In genomic region chr11:101468263-101468688, GRCm38 (mm10) we compare ENCODE assay signal across 8 mouse cellular contexts. TPM values are rescaled to one million over a fixed set of nuclear protein-coding genes. Genes with fewer than 3 reads are reported as not detected.
A peak's percentile ranks its signal among the peaks of the same experiment; 100 is the strongest.
DNase-seq lines count a peak whose midpoint lies in the region; ATAC-seq and TF ChIP-seq lines count a peak whose summit lies in the region.

No protein-coding gene starts in this region.

- no peak for TF ChIP-seq CTCF in hindbrain, postnatal 0 days (IDR thresholded peaks at IDR 0.05; ENCODE audit: low read depth)

- WGBS in hindbrain, postnatal 0 days, result under 1% methylated on average over 27 of the region's 31 CpGs

- peaks cover 58% of the 10 kb centered on the region for H3K27me3 ChIP-seq in megakaryocyte, embryonic 14.5 days (replicated peaks)
- no peaks in the 10 kb centered on the region for H3K27me3 ChIP-seq in hindbrain, postnatal 0 days (ENCODE audit: insufficient read depth, low read length)
- no peaks in the 10 kb centered on the region for H3K27me3 ChIP-seq in myocyte (ENCODE audit: control insufficient read depth, insufficient read depth, insufficient read length)

- peaks cover 56% of the 10 kb centered on the region for H3K4me1 ChIP-seq in megakaryocyte, embryonic 14.5 days
- peaks cover 17% of the 10 kb centered on the region for H3K4me1 ChIP-seq in hindbrain, postnatal 0 days (ENCODE audit: insufficient read depth, low read length)

- TF ChIP-seq POLR2A in myocyte (IDR thresholded peaks at IDR 0.05; ENCODE audit: insufficient read length, low read depth), result no peak

- no peak for ATAC-seq in megakaryocyte, adult 5-6 weeks (ENCODE audit: poor library complexity, severe bottlenecking)
- ATAC-seq in hindbrain, postnatal 0 days, result peak; percentile 21

- H3ac ChIP-seq in myocyte (ENCODE audit: control insufficient read depth, insufficient read length), result peak overlapping the region; percentile 40

- H3K36me3 ChIP-seq in megakaryocyte, embryonic 14.5 days (replicated peaks; ENCODE audit: low read length), result no peaks in the 10 kb centered on the region
- H3K36me3 ChIP-seq in hindbrain, postnatal 0 days (ENCODE audit: insufficient read depth, low read length), result no peaks in the 10 kb centered on the region
- no peaks in the 10 kb centered on the region for H3K36me3 ChIP-seq in myocyte (ENCODE audit: control insufficient read depth, insufficient read depth)

- peak; percentile 29 for DNase-seq in cerebellum, adult 11 months
- no peak for DNase-seq in cerebellum, postnatal 14 days
- DNase-seq in hindbrain, postnatal 0 days (ENCODE audit: low spot score), result peak; percentile 53
- no peak for DNase-seq in frontal cortex, postnatal 10 days (ENCODE audit: low spot score in 2 of 2)
- DNase-seq in thymus, postnatal 4 days, result no peak

- peak overlapping the region; percentile 73 for H3K4me2 ChIP-seq in hindbrain, postnatal 0 days (ENCODE audit: low read depth, low read length)
- peak overlapping the region; percentile 95 for H3K4me2 ChIP-seq in myocyte (ENCODE audit: low read depth)

- H3K27ac ChIP-seq in hindbrain, postnatal 0 days, result peak overlapping the region; percentile 89

- peaks cover 16% of the 10 kb centered on the region for H3K79me2 ChIP-seq in myocyte (ENCODE audit: control insufficient read depth, insufficient read depth)

- H3K9ac ChIP-seq in hindbrain, postnatal 0 days (replicated peaks; ENCODE audit: low read length), result peak overlapping the region; percentile 83

- H3K4me3 ChIP-seq in megakaryocyte, embryonic 14.5 days (replicated peaks), result peak overlapping the region; percentile 96
- peak overlapping the region; percentile 78 for H3K4me3 ChIP-seq in hindbrain, postnatal 0 days (ENCODE audit: low read length)
- peak overlapping the region; percentile 97 for H3K4me3 ChIP-seq in myocyte

- no peaks in the 10 kb centered on the region for H3K9me3 ChIP-seq in megakaryocyte, embryonic 14.5 days
- H3K9me3 ChIP-seq in hindbrain, postnatal 0 days (ENCODE audit: low read length), result no peaks in the 10 kb centered on the region

TF ChIP-seq in myocyte, 11 proteins besides CTCF, POLR2A, EP300 and RAD21:
- TF ChIP-seq TCF3 (IDR thresholded peaks at IDR 0.05; ENCODE audit: insufficient read length, low read depth), result no peak
- no peak for TF ChIP-seq MYOD1 (IDR thresholded peaks at IDR 0.05; ENCODE audit: control insufficient read depth in 1 of 3, insufficient read length in 2 of 3, low read depth in 2 of 3)
- no peak for TF ChIP-seq POLR2AphosphoS2 (IDR thresholded peaks at IDR 0.05; ENCODE audit: insufficient read length, low read depth)

RNA-seq across cellular contexts. Expression of gene Vat1, which starts 2.2 kb away (rescaled TPM):
- 47.7 and 94.2 TPM in 2 replicates for polyA plus RNA-seq in megakaryocyte, embryonic 14.5 days (2012; ENCODE audit: insufficient read depth, low replicate concordance)
- total RNA-seq in megakaryocyte, adult 5-6 weeks (2015), result 7.3 and 10.8 TPM in 2 replicates
- 3.4 and 5.2 TPM in 2 replicates for total RNA-seq in megakaryocyte, adult 5-6 weeks (2017)
- 290 and 295 TPM in 2 replicates for total RNA-seq in hindbrain, postnatal 0 days (2014; rRNA removed)
- 106 and 114 TPM in 2 replicates for polyA plus RNA-seq in hindbrain, postnatal 0 days (2015; fragmentation: Nextera tagmentation; extraction: Ambion mirVana)
- polyA plus RNA-seq in myocyte (2012; fragmentation: generic; extraction: Trizol), result 283 TPM

RNA-seq across cellular contexts. Expression of gene Rnd2, which starts 3.5 kb away (rescaled TPM):
- 2.6 and 2.9 TPM in 2 replicates for polyA plus RNA-seq in megakaryocyte, embryonic 14.5 days (2012; ENCODE audit: insufficient read depth, low replicate concordance)
- total RNA-seq in megakaryocyte, adult 5-6 weeks (2015), result 0.13 and 0.16 TPM in 2 replicates
- 0.20 TPM in 1 of 2 replicates, not detected in the other for total RNA-seq in megakaryocyte, adult 5-6 weeks (2017)
- total RNA-seq in hindbrain, postnatal 0 days (2014; rRNA removed), result 103 and 140 TPM in 2 replicates
- polyA plus RNA-seq in hindbrain, postnatal 0 days (2015; fragmentation: Nextera tagmentation; extraction: Ambion mirVana), result 143 and 154 TPM in 2 replicates
- 20.9 TPM for polyA plus RNA-seq in myocyte (2012; fragmentation: generic; extraction: Trizol)

RNA-seq across cellular contexts. Expression of gene Ifi35, which starts 20.1 kb away (rescaled TPM):
- polyA plus RNA-seq in megakaryocyte, embryonic 14.5 days (2012; ENCODE audit: insufficient read depth, low replicate concordance), result 5.7 and 15.6 TPM in 2 replicates
- total RNA-seq in megakaryocyte, adult 5-6 weeks (2015), result 60.6 and 62.4 TPM in 2 replicates
- total RNA-seq in megakaryocyte, adult 5-6 weeks (2017), result 47.3 and 56.5 TPM in 2 replicates
- total RNA-seq in hindbrain, postnatal 0 days (2014; rRNA removed), result 3.9 and 4.2 TPM in 2 replicates
- 5.3 and 5.8 TPM in 2 replicates for polyA plus RNA-seq in hindbrain, postnatal 0 days (2015; fragmentation: Nextera tagmentation; extraction: Ambion mirVana)
- 24.8 TPM for polyA plus RNA-seq in myocyte (2012; fragmentation: generic; extraction: Trizol)

RNA-seq across cellular contexts. Expression of gene Rpl27, which starts 26.2 kb away (rescaled TPM):
- 250 and 697 TPM in 2 replicates for polyA plus RNA-seq in megakaryocyte, embryonic 14.5 days (2012; ENCODE audit: insufficient read depth, low replicate concordance)
- 334 and 336 TPM in 2 replicates for total RNA-seq in megakaryocyte, adult 5-6 weeks (2015)
- 2,102 and 2,594 TPM in 2 replicates for total RNA-seq in megakaryocyte, adult 5-6 weeks (2017)
- total RNA-seq in hindbrain, postnatal 0 days (2014; rRNA removed), result 535 and 538 TPM in 2 replicates
- 276 and 282 TPM in 2 replicates for polyA plus RNA-seq in hindbrain, postnatal 0 days (2015; fragmentation: Nextera tagmentation; extraction: Ambion mirVana)
- 2,022 TPM for polyA plus RNA-seq in myocyte (2012; fragmentation: generic; extraction: Trizol)

RNA-seq across cellular contexts. Expression of gene Ptges3l, which starts 43.1 kb away (rescaled TPM):
- 2.8 TPM in 1 of 2 replicates, not detected in the other for polyA plus RNA-seq in megakaryocyte, embryonic 14.5 days (2012; ENCODE audit: insufficient read depth, low replicate concordance)
- 0.43 and 2.5 TPM in 2 replicates for total RNA-seq in megakaryocyte, adult 5-6 weeks (2015)
- 0.66 TPM in 1 of 2 replicates, not detected in the other for total RNA-seq in megakaryocyte, adult 5-6 weeks (2017)
- 0.31 and 0.58 TPM in 2 replicates for total RNA-seq in hindbrain, postnatal 0 days (2014; rRNA removed)
- polyA plus RNA-seq in hindbrain, postnatal 0 days (2015; fragmentation: Nextera tagmentation; extraction: Ambion mirVana), result 3.8 and 4.6 TPM in 2 replicates
- 58.8 TPM for polyA plus RNA-seq in myocyte (2012; fragmentation: generic; extraction: Trizol)

Comparison
In these comparisons a context has a peak if more than half of its experiments do, and no peak if none do; other contexts are left out.
1. DNase-seq: peak in cerebellum, adult 11 months (single experiment) and hindbrain, postnatal 0 days (single experiment); none in cerebellum, postnatal 14 days (0 of 2), frontal cortex, postnatal 10 days (0 of 2) and thymus, postnatal 4 days (single experiment).
2. Peak in every context shown above with its lines, with median percentiles within 50 percentile points of each other: H3K4me3 ChIP-seq.